Mouse (Mus musculus) layer of hippocampus, postnatal 10 days (tissue): Measurements from ENCODE around the gene Rnf43. TPM values are rescaled to one million over a fixed set of nuclear protein-coding genes. Genes with fewer than 3 reads are reported as not detected.

Source experiments
- DNase-seq, 2 experiments: peaks; one replicate each; pipeline ENCODE4 v3.0.0; 2021; ENCODE audit warnings: low spot score in 2 of 2
- total RNA-seq, 2 experiments: library from RNA; stranded (reverse); gene quantifications; 2 replicates each; pipeline ENCODE4 v1.2.3; 2021

Gene Rnf43
- total RNA-seq, 2 experiments from 2014 or later, result 3.8 to 4.0 TPM

GRCm38 (mm10) chr11:87758161-87758911 lies 95.8 kb downstream of the Rnf43 start:
- DNase-seq, result no peak

GRCm38 (mm10) chr11:87758957-87759608 lies 96.6 kb downstream of the Rnf43 start:
- DNase-seq, result no peak

- peak; percentile 63 to 68 for DNase-seq
These were observed 97.1 kb downstream of the Rnf43 start for GRCm38 (mm10) chr11:87759609-87760005.

- DNase-seq, result peak; percentile 71 to 76
These were observed 98.0 kb downstream of the Rnf43 start, which contains the start of gene Tspoap1 for GRCm38 (mm10) chr11:87760301-87761081. TSS of gene Tspoap1 (plus strand) at chr11:87760541.

GRCm38 (mm10) chr11:87761181-87761721 lies 98.7 kb downstream of the Rnf43 start:
- no peak for DNase-seq

- no peak for DNase-seq
These were observed 99.5 kb downstream of the Rnf43 start for GRCm38 (mm10) chr11:87761806-87762701.

- DNase-seq, result peak in 1 of 2 experiments; percentile 26
These were observed 100.3 kb downstream of the Rnf43 start for GRCm38 (mm10) chr11:87762702-87763385.

GRCm38 (mm10) chr11:87763511-87763987 lies 101.0 kb downstream of the Rnf43 start:
- peak; percentile 56 to 67 for DNase-seq

- peak; percentile 58 to 74 for DNase-seq
These were observed 101.7 kb downstream of the Rnf43 start for GRCm38 (mm10) chr11:87763988-87764876.

- no peak for DNase-seq
These were observed 106.2 kb downstream of the Rnf43 start for GRCm38 (mm10) chr11:87768745-87769144.

- DNase-seq, result peak; percentile 82 to 84
These were observed 108.5 kb downstream of the Rnf43 start for GRCm38 (mm10) chr11:87770989-87771388.

GRCm38 (mm10) chr11:87772354-87772753 lies 109.8 kb downstream of the Rnf43 start:
- no peak for DNase-seq

GRCm38 (mm10) chr11:87778100-87778765 lies 115.7 kb downstream of the Rnf43 start:
- peak; percentile 67 to 74 for DNase-seq

- DNase-seq, result no peak
These were observed 116.4 kb downstream of the Rnf43 start for GRCm38 (mm10) chr11:87778915-87779314.

- DNase-seq, result no peak
These were observed 116.9 kb downstream of the Rnf43 start for GRCm38 (mm10) chr11:87779392-87779791.

GRCm38 (mm10) chr11:87780130-87780529 lies 117.6 kb downstream of the Rnf43 start:
- no peak for DNase-seq
